Mouse (Mus musculus) lung, adult 2 months (tissue): ENCODE measurements around the gene Pnpla2. TPM values are rescaled to one million over a fixed set of nuclear protein-coding genes. Genes with fewer than 3 reads are reported as not detected.

Experiments used
- DNase-seq: peaks from one replicate; pipeline ENCODE4 v3.0.0; 2022
- H3K4me1 ChIP-seq: fragments of 200-500 bp; 2 replicates; pipeline ENCODE4 v1.6.1; 2011; ENCODE audit warnings: low read length; ENCODE audit not compliant: control insufficient read depth, insufficient read depth
- H3K4me3 ChIP-seq: fragments of 200-500 bp; replicated peaks from 2 replicates; pipeline ENCODE3; 2011; ENCODE audit warnings: low read depth, mild to moderate bottlenecking, control low read depth, low read length; ENCODE audit errors: extremely low read depth
- CTCF ChIP-seq: fragments of 200-500 bp; IDR thresholded peaks from 2 replicates; pipeline ENCODE4 v1.5.1; 2011; ENCODE audit warnings: mild to moderate bottlenecking, low read length, control low read depth; ENCODE audit not compliant: insufficient read depth
- POLR2A ChIP-seq: fragments of 200-500 bp; IDR thresholded peaks from 2 replicates; pipeline ENCODE4 v1.6.1; 2011; ENCODE audit warnings: low read depth, mild to moderate bottlenecking, control low read depth, low read length, borderline replicate concordance; ENCODE audit errors: extremely low read depth
- WGBS: fragments of 180-500 bp; shearing (Covaris S2); methylation state at CpG from one replicate; pipeline ENCODE4 v1.1.7; 2018; 5-methylcytosine and 5-hydroxymethylcytosine counted together
- polyA plus RNA-seq: library from polyadenylated mRNA; depleted of rRNA; stranded (reverse); fragments of >200 nt; gene quantifications from 2 replicates; pipeline ENCODE4 v1.2.3, GENCODE M21; 2012

Pnpla2 gene
- polyA plus RNA-seq, 1 experiment = 289 TPM

- no peak overlapping the region for H3K4me3 ChIP-seq
- H3K4me1 ChIP-seq = peaks cover 13% of the 10 kb centered on the region
- WGBS = 46% methylated on average over 2 of the region's 2 CpGs
- TF ChIP-seq CTCF (no peak), POLR2A (no peak)
- no peak for DNase-seq
Measured at GRCm38 (mm10) chr7:141436523-141436892, 18.5 kb upstream of the Pnpla2 start.

DNA sequence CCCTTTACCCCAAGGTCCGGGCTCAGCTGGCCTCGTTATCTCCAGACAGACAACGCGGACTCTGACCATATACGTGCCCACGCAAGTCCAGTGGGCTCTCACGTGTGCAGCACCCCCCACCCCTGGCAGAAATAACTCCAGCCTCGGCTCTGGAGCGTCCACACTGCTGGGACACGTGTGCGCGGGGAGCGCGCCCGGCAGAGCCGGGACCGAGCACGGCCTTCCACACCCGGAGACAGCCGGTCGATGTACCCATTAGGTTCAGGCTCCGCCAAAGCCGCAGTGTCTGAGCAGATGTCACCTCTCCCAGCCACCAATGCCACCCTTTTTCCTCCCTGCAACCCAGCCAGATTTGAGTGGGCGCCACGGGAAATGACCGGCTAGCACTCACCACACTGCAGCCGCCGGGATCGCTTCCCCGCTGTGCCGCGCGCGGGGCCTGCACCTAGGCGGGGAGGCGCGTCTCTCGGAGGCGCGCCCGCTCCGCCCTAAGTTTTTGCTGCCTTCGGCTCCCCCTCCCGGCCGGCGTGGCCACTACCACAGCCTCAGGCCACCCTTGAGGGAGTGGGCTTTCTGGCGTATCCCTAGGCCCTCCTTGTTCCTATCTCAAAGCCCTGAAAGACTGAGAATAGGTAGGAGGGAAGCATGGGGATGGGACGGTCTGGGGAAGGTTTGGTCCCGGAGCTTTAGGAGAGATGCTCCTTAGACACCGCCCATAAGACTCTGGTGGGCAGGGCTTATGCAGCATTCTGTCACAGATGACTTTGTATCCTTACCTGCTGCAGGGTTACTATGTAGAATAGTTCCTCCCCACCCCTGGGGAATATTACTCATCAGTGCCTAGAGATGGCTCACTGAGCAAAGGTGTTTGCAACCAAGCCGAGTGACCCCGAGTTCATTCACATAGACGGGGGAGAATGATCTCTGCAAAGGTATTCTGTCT is 17.5 kb upstream of the Pnpla2 start, which contains the start of gene Slc25a22:
Slc25a22 (minus strand) TSS at position 715 of the 943 bp plus-strand sequence.
- Histone ChIP-seq H3K4me3 (peak within 1 kb of the TSS; percentile 75), H3K4me1 (peaks cover 13% of the 10 kb centered on the region)
- peak; percentile 84 for DNase-seq
- TF ChIP-seq POLR2A (peak; percentile 73; the same call in 1 of the 2 replicates), CTCF (peak; percentile 55)
- 6% methylated on average over 53 of the region's 53 CpGs for WGBS

DNA sequence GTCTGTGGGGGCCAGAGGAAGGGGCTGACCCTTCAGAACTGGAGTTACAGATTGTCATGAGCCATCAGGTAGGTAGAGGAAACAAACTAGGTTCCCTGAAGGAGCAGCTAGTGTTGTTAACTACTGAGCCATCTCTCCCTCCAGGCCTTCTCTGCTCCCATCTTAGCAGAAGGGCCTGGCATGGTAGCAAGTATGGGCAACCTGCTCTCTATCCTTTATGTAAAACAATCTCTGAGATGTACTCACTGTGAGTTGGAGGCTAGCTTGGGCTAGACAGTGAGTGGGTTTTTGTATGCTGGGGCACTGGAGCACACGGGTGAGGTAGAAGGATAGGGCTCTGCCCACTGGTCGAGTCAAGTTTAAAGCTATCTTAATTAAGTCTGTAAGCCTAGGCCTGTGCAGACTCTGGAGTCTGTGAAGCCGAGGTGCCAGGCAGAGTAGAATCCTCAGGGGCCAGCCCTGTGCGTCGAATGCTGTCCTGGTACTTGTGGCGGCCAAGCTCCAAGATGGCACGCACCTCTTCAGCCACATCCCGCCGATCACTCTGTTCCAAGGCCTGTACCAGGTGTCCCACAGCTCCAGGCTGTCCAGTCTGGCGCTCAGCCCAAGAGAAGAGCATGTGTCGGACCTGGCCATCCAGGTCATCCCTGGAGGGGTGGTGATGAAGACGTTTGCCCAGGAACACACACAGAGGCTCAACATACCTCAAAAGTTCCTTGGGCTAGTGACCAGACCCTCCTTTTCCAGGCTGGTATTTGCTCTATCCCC is 16.6 kb upstream of the Pnpla2 start:
- peaks cover 15% of the 10 kb centered on the region for H3K4me1 ChIP-seq
- no peak for TF ChIP-seq POLR2A
- no peak for TF ChIP-seq CTCF

DNA sequence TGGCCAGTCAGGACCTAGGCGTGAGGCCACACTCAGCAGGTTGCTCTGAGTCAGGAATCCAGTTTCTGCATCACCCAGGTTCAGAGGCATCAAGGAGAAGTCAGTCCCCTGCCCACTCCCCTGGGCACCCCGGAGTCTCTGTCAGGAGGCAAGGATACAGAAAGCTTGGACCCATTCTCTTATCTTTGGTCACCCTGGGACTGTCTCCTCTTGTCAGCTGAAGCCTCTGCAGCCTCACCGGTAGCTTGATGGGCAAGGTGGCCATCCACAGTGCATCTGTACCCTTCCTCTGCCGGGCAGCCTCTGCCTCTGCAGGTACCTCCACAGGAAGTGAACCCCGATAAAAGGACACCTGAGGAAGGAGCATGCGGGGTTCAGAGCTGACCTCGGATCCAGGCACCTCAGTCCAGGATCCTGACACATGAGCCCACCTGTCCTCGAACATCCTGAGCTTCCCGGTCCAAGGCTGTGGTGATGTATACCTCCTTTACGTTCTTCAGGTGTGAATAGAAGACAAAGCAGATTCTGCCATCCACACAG is 15.8 kb upstream of the Pnpla2 start:
- no peak for DNase-seq
- no peak for TF ChIP-seq POLR2A
- no peak for TF ChIP-seq CTCF
- 97% methylated on average over 10 of the region's 10 CpGs for WGBS
- no peak overlapping the region for H3K4me3 ChIP-seq
- H3K4me1 ChIP-seq = peaks cover 18% of the 10 kb centered on the region

More for the DNA sequence above, 16.6 kb upstream of the Pnpla2 start:
- 93% methylated on average over 12 of the region's 12 CpGs for WGBS
- no peak overlapping the region for H3K4me3 ChIP-seq
- no peak for DNase-seq

GRCm38 (mm10) chr7:141439811-141440210 is 15.2 kb upstream of the Pnpla2 start:
- WGBS = 94% methylated on average over 11 of the region's 11 CpGs
- DNase-seq = no peak
- no peak for TF ChIP-seq POLR2A
- no peak for TF ChIP-seq CTCF
- Histone ChIP-seq H3K4me1 (peaks cover 15% of the 10 kb centered on the region), H3K4me3 (no peak overlapping the region)

DNA sequence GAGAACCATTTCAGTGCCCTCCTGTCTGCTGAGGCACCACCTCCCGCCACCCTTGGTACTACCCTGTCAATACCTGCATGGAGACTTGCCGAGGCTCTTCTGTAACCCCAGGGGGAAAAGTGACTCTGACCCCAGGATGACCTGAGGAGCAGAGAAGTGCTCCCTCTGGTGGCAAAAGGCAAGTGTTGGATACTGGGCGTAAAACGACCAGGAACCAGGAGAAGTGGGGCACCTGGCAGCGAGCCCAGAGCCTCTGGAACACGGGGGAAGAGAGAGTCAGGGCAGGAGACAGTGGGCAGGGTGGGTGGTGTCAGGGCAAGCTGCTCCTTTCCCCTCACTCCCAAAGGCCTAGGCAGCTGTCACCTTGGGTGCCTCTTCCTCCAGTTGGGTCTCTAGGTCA is 14.4 kb upstream of the Pnpla2 start:
- Histone ChIP-seq H3K4me1 (peaks cover 10% of the 10 kb centered on the region), H3K4me3 (no peak overlapping the region)
- TF ChIP-seq POLR2A (no peak), CTCF (peak; percentile 71)
- peak; percentile 54 for DNase-seq
- WGBS = 25% methylated on average over 6 of the region's 6 CpGs

DNA sequence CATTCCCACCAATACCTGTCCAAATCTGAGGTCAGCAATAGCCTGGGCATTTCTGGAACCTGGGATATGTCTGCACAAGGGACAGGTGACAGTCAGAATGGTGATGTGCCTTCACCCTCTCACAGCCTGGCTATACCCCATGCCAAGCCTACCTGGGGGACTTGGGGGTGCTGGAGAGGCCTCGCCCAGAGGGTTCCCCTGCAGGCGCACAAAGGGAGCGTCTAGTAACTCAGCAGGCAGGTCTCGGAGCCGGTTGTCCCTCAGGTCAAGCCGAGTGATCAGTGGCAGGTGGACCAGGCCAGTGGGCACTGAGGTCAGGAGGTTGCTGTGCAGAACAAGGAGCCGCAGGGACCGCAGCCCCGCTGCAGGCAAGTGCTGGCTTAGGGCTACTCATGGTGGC is 13.5 kb upstream of the Pnpla2 start:
- Histone ChIP-seq H3K4me3 (no peak overlapping the region), H3K4me1 (peaks cover 8% of the 10 kb centered on the region; the same call in 1 of the 2 replicates)
- TF ChIP-seq CTCF (no peak), POLR2A (no peak)
- 95% methylated on average over 9 of the region's 9 CpGs for WGBS
- no peak for DNase-seq

DNA sequence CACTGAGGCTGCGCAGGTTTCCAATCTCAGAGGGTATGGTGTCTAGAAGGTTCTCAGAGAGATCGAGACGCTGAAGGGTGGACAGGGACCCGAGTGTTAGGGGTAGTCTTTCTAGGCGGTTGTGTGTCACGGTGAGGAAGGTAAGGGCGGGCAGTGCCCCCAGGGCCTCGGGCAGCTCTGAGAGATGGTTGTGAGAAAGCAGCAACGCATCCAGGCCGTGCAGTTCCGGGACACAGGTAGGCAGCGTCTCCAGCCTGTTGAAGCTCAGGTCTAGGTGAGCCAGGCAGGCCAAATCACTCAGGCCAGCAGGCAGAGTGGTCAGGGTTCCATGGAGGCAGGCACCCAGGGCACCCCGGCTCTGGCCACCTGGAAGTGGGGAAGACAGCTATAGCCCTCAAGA is 12.8 kb upstream of the Pnpla2 start:
- TF ChIP-seq POLR2A = no peak
- no peak for TF ChIP-seq CTCF
- Histone ChIP-seq H3K4me3 (no peak overlapping the region), H3K4me1 (peaks cover 8% of the 10 kb centered on the region; the same call in 1 of the 2 replicates)
- DNase-seq = no peak
- WGBS = 94% methylated on average over 13 of the region's 13 CpGs

- no peak for DNase-seq
- 14% methylated on average over 12 of the region's 12 CpGs for WGBS
- H3K4me1 ChIP-seq = peaks cover 8% of the 10 kb centered on the region; the same call in 1 of the 2 replicates
- H3K4me3 ChIP-seq = peak overlapping the region; percentile 52
- TF ChIP-seq CTCF (no peak), POLR2A (no peak)
Measured at GRCm38 (mm10) chr7:141443081-141443821, 11.7 kb upstream of the Pnpla2 start.
